Mouse (Mus musculus) midbrain, embryonic 13.5 days (tissue): ENCODE results near the gene Pim3. TPM values are rescaled to one million over a fixed set of nuclear protein-coding genes. Genes with fewer than 3 reads are reported as not detected.

Experiments used
- ATAC-seq: fragments of 200-750 bp; cut with Nextera tagmentation; 2 replicates; pipeline ENCODE4 v1.8.0; 2017; ENCODE audit warnings: mild to moderate bottlenecking, moderate TSS enrichment, moderate library complexity
- H3K27ac ChIP-seq: fragments of 300-500 bp; sonication (generic); 2 replicates; pipeline ENCODE4 v1.5.1; 2015; ENCODE audit warnings: inconsistent platforms, mild to moderate bottlenecking, moderate library complexity
- H3K27me3 ChIP-seq: fragments of 300-500 bp; sonication (generic); 2 replicates; pipeline ENCODE4 v1.6.1; 2015; ENCODE audit warnings: mild to moderate bottlenecking, inconsistent platforms
- H3K36me3 ChIP-seq: fragments of 300-500 bp; sonication (generic); 2 replicates; pipeline ENCODE4 v1.6.1; 2015; ENCODE audit warnings: mild to moderate bottlenecking, inconsistent platforms
- H3K4me1 ChIP-seq: fragments of 300-500 bp; sonication (generic); replicated peaks from 2 replicates; pipeline ENCODE4 v1.6.1; 2015; ENCODE audit warnings: inconsistent platforms
- H3K4me2 ChIP-seq: fragments of 300-500 bp; sonication (generic); replicated peaks from 2 replicates; pipeline ENCODE4 v1.6.1; 2015; ENCODE audit warnings: moderate library complexity, mild to moderate bottlenecking, inconsistent platforms
- H3K4me3 ChIP-seq: fragments of 300-500 bp; sonication (generic); replicated peaks from 2 replicates; pipeline ENCODE4 v1.5.1; 2015; ENCODE audit warnings: mild to moderate bottlenecking, inconsistent platforms
- H3K9ac ChIP-seq: fragments of 300-500 bp; sonication (generic); replicated peaks from 2 replicates; pipeline ENCODE4 v1.6.1; 2015; ENCODE audit warnings: mild to moderate bottlenecking, inconsistent platforms
- H3K9me3 ChIP-seq: fragments of 300-500 bp; sonication (generic); 2 replicates; pipeline ENCODE4 v1.6.1; 2016; ENCODE audit warnings: mild to moderate bottlenecking, inconsistent platforms
- WGBS: fragments of 180-500 bp; shearing (Covaris S2); methylation state at CpG from one replicate; pipeline ENCODE4 v1.1.7; 2015; 5-methylcytosine and 5-hydroxymethylcytosine counted together
- polyA plus RNA-seq: library from polyadenylated mRNA; unstranded; fragments of >200 nt; fragmentation: Nextera tagmentation; extraction: Ambion mirVana; gene quantifications from 2 replicates; pipeline ENCODE4 v1.2.1, GENCODE M21; 2015

Gene Pim3
- polyA plus RNA-seq, 1 experiment from 2014 or later = 47.6 TPM

DNA sequence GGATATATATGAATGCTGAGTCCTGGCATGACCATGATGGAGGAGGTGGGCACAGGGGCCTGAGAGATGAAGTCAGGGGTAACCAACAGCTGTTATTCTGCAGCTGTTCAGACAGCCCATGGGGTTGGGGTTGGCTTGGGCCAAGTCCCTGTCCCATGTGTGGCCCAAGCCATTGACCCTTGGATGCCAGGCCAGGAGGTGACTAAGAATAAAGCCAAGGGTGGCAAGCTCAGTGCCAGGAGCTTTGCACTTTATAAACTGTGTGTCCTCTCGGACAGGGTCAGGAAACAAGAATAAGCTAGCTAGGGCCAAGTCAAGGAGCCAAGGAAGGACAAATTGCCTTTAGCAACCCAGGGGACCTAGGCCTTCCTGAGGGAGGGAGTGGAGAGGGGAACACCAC is 30.3 kb downstream of the Pim3 start:
- Histone ChIP-seq H3K36me3 (no peaks in the 10 kb centered on the region), H3K27ac (no peak overlapping the region), H3K9me3 (no peaks in the 10 kb centered on the region), H3K4me3 (no peak overlapping the region), H3K9ac (no peak overlapping the region), H3K4me2 (no peak overlapping the region), H3K27me3 (peaks cover 19% of the 10 kb centered on the region), H3K4me1 (peaks cover 11% of the 10 kb centered on the region)
- 79% methylated on average over 1 of the region's 1 CpGs for WGBS
- ATAC-seq = no peak

GRCm38 (mm10) chr15:88892876-88893275 is 30.9 kb downstream of the Pim3 start:
- H3K27me3 ChIP-seq = peaks cover 19% of the 10 kb centered on the region
- WGBS = 83% methylated on average over 5 of the region's 5 CpGs
- H3K4me1 ChIP-seq = peaks cover 11% of the 10 kb centered on the region
- H3K4me3 ChIP-seq = no peak overlapping the region
- no peaks in the 10 kb centered on the region for H3K36me3 ChIP-seq
- H3K9ac ChIP-seq = no peak overlapping the region
- H3K4me2 ChIP-seq = no peak overlapping the region
- H3K27ac ChIP-seq = no peak overlapping the region
- H3K9me3 ChIP-seq = no peaks in the 10 kb centered on the region
- no peak for ATAC-seq

DNA sequence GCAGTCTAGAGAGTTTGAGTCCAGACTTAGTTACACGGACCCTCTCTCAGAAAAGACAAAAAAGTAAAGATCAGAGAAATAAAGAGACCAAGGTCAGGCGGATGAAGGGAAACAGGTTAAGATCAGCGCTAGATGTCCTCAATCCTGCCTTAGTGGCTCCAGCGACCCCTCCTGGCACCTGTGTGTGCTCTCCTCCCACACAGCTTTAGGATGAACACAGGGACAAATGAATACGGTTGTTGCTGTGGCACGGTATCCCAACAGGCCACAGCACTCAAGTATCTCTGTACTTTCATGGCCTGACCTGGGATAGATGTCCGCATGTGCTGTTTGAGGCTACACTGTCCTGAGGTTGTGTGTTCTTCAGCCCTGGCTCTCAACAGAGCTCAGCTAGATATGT is 33.1 kb downstream of the Pim3 start:
- no peak for ATAC-seq
- Histone ChIP-seq H3K27ac (no peak overlapping the region), H3K9ac (no peak overlapping the region), H3K4me2 (no peak overlapping the region), H3K4me1 (peaks cover 11% of the 10 kb centered on the region), H3K4me3 (no peak overlapping the region), H3K9me3 (no peaks in the 10 kb centered on the region), H3K27me3 (peaks cover 8% of the 10 kb centered on the region; the same call in 1 of the 2 replicates), H3K36me3 (no peaks in the 10 kb centered on the region)
- 66% methylated on average over 7 of the region's 7 CpGs for WGBS

DNA sequence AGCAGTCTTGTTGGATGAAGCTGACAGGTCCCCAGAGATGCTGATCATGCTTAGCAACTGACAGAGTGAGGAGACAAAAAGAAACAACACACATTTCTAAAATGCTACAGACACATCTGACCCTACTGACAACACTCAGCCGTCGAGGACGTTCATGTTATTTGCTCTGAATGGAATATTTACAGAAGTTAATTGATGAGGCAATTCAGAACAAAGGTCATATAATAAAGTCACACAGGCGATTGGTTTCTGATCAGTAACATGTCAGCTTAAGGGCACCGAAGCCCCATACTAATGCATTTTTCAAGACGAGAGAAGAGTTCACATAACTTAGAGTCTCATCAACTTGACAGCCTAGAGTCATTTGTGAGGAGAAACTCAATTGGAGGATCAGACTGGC is 33.9 kb downstream of the Pim3 start:
- WGBS = 90% methylated on average over 6 of the region's 6 CpGs
- Histone ChIP-seq H3K4me1 (peaks cover 5% of the 10 kb centered on the region), H3K36me3 (no peaks in the 10 kb centered on the region)

DNA sequence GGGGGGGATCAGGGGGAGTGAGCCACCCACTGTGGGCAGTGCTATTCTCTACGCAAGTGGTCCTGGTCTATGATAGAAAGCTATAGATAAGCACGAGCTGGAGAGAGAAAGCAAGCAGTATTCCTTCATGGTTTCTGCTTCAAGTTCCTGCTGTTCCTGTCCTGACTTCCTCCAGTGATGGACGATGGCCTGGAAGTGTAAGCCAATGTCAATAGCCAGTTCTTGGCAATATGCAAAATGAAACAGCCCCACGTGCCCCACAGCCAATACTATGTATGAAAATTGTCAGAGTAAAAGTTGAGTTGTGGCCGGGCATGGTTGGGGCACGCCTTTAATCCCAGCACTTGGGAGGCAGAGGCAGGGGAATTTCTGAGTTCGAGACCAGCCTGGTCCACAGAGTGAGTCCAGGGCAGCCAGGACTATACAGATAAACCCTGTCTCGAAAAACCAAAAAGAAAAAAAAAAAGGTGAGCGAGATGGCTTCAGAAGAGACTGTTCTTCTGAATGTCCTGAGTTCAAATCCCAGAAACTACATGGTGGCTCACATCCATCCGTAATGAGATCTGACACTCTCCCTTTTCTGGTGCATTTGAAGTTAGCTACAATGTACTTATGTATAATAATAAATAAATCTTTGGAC is 34.5 kb downstream of the Pim3 start:
- WGBS = 89% methylated on average over 10 of the region's 10 CpGs
- H3K4me1 ChIP-seq = no peaks in the 10 kb centered on the region; the same call in 1 of the 2 replicates
- H3K9me3 ChIP-seq = no peaks in the 10 kb centered on the region
- H3K36me3 ChIP-seq = no peaks in the 10 kb centered on the region
- H3K27ac ChIP-seq = no peak overlapping the region
- no peak overlapping the region for H3K9ac ChIP-seq
- 0 out of 2 replicates have a peak, but pooled peaks cover 7% of the 10 kb centered on the region for H3K27me3 ChIP-seq
- H3K4me2 ChIP-seq = no peak overlapping the region
- no peak overlapping the region for H3K4me3 ChIP-seq
- no peak for ATAC-seq

More for the DNA sequence above, 33.9 kb downstream of the Pim3 start:
- Histone ChIP-seq H3K4me3 (no peak overlapping the region), H3K27me3 (0 out of 2 replicates have a peak, but pooled peaks cover 7% of the 10 kb centered on the region), H3K27ac (no peak overlapping the region), H3K9ac (no peak overlapping the region), H3K4me2 (no peak overlapping the region), H3K9me3 (no peaks in the 10 kb centered on the region)
- ATAC-seq = no peak

DNA sequence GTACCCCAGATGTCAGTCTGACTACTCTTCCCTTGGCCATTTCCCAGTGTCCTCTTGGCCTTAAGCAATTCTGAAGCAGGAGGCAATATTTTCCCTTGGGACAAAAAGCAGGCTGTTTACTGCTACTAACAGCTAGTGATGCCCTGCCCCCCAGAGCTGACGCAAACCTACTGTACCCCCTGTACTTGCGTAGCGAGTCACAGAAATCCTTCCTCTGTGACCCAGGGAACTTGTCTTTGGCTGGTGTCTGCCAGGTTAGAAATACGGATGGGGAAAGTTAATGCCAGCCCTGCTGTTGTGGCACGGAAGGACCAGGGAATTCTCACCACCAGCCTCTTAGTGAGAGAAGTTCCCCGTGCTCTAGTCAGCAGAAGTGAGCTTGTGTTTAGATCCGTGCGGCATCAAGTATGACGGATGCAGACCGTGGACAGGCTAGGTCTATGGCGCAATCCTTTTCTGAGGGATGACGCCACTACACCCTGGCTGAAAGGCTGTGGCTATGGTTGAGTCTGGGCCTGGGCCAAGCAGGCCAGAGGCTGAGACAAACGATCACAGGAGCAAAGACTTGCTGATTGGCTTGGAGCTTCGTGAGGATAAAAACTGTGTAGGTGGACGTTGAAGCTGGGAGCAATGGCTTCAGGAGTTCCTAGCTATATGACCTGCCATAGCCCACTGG is 40.4 kb downstream of the Pim3 start:
- no peaks in the 10 kb centered on the region for H3K4me1 ChIP-seq
- no peaks in the 10 kb centered on the region for H3K27me3 ChIP-seq
- H3K4me2 ChIP-seq = no peak overlapping the region
- no peak overlapping the region for H3K27ac ChIP-seq
- no peaks in the 10 kb centered on the region for H3K36me3 ChIP-seq
- H3K4me3 ChIP-seq = no peak overlapping the region
- ATAC-seq = no peak
- H3K9me3 ChIP-seq = no peaks in the 10 kb centered on the region
- WGBS = 90% methylated on average over 15 of the region's 15 CpGs
- H3K9ac ChIP-seq = no peak overlapping the region

GRCm38 (mm10) chr15:88903086-88903485 is 41.1 kb downstream of the Pim3 start:
- Histone ChIP-seq H3K4me3 (no peak overlapping the region), H3K27ac (no peak overlapping the region), H3K4me1 (no peaks in the 10 kb centered on the region), H3K27me3 (no peaks in the 10 kb centered on the region), H3K9ac (no peak overlapping the region), H3K9me3 (no peaks in the 10 kb centered on the region), H3K4me2 (no peak overlapping the region), H3K36me3 (no peaks in the 10 kb centered on the region)
- no peak for ATAC-seq
- WGBS = 76% methylated on average over 1 of the region's 1 CpGs

DNA sequence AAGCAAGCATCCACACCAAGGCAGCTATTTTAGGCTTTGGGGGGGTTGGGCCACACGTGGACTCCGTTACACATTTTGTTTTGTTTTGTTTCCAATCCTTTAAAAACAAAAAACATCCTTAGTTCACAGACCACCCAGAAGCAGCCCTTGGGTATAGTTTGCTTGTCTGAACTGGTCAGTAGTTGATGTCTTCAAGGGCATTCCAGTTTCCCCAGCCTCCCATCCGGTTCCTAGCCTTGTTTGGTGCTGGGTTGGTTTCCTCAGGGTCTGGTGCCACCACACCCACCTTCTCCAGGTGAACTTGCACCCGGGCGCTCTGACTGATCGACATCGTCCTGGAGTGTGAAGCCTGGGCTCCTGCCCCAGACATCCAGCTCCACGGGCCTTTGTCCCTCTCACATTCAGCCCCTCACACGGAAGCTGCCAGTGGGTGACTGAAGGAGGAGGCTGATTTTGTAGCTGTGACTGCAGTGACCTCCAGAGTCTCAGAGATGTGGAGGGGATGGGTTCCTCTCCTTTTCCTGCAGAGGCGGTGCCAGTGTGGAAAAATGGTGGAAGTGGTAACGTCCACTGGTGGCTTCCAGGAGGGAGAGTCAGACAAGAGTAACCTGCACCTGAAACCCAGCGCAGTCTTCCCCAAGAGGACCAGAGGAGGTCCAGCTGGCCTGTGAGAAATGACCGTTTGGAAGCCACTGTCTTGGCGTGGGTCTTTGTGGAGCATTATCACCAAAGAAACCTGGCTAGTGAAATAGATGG is 42.2 kb downstream of the Pim3 start:
- no peak for ATAC-seq
- Histone ChIP-seq H3K9me3 (no peaks in the 10 kb centered on the region), H3K27ac (no peak overlapping the region), H3K27me3 (no peaks in the 10 kb centered on the region), H3K4me1 (no peaks in the 10 kb centered on the region), H3K9ac (no peak overlapping the region), H3K36me3 (no peaks in the 10 kb centered on the region), H3K4me3 (no peak overlapping the region), H3K4me2 (no peak overlapping the region)
- 90% methylated on average over 14 of the region's 14 CpGs for WGBS

DNA sequence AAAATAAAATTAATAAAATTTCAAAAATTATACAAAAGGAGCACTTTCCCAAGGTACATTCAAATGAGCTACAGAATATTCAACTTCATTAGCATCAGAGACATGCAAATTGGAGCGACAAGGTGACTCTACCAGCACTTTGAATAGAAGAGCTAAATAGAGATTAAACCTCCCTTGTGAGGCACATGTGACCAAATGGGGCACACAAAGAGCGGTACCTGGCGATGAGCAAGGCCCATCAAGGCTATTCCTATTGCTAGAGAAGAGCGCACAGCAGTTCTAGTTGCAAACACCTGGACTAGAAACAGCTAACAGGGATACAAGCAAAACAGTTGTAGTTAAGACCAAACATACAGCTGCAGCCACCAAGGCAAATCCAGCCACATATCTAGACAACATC is 44.4 kb downstream of the Pim3 start:
- Histone ChIP-seq H3K36me3 (no peaks in the 10 kb centered on the region), H3K4me3 (no peak overlapping the region), H3K27me3 (no peaks in the 10 kb centered on the region), H3K9me3 (no peaks in the 10 kb centered on the region), H3K27ac (no peak overlapping the region), H3K4me1 (no peaks in the 10 kb centered on the region), H3K4me2 (no peak overlapping the region), H3K9ac (no peak overlapping the region)
- ATAC-seq = no peak
- WGBS = 70% methylated on average over 4 of the region's 4 CpGs

GRCm38 (mm10) chr15:88915046-88915445 is 53.1 kb downstream of the Pim3 start:
- H3K27me3 ChIP-seq = no peaks in the 10 kb centered on the region
- no peak overlapping the region for H3K27ac ChIP-seq
- no peak overlapping the region for H3K9ac ChIP-seq
- H3K4me1 ChIP-seq = 0 out of 2 replicates have a peak, but pooled peaks cover 3% of the 10 kb centered on the region
- ATAC-seq = no peak
- H3K4me3 ChIP-seq = no peak overlapping the region
- WGBS = 97% methylated on average over 7 of the region's 7 CpGs
- no peaks in the 10 kb centered on the region for H3K9me3 ChIP-seq
- H3K4me2 ChIP-seq = no peak overlapping the region
- H3K36me3 ChIP-seq = no peaks in the 10 kb centered on the region
